Mouse (Mus musculus) liver, postnatal 0 days (tissue): ENCODE results near the gene Rbfox2.

Source experiments
- CTCF ChIP-seq: sonication (generic); IDR thresholded peaks from 2 replicates; pipeline ENCODE4 v1.5.1; 2016; ENCODE audit warnings: antibody characterized with exemption, low read depth
- EP300 ChIP-seq: IDR thresholded peaks from 2 replicates; pipeline ENCODE4 v1.6.1; 2016; ENCODE audit warnings: antibody characterized with exemption, low read depth, mild to moderate bottlenecking

GRCm38 (mm10) chr15:77293493-77293892, 13.3 kb downstream of the Rbfox2 start:
- TF ChIP-seq CTCF (no peak), EP300 (no peak)
